Mouse (Mus musculus) kidney, postnatal 0 days (tissue): ENCODE measurements around the gene Pacrg. TPM values are rescaled to one million over a fixed set of nuclear protein-coding genes. Genes with fewer than 3 reads are reported as not detected.

ENCODE experiments used
- ATAC-seq: fragments of 200-750 bp; cut with Nextera tagmentation; replicated peaks from 2 replicates; pipeline ENCODE4 v1.8.0; 2017; ENCODE audit warnings: low read depth, moderate number of reproducible peaks, moderate TSS enrichment, moderate library complexity; ENCODE audit not compliant: low FRiP score
- DNase-seq: peaks from one replicate; pipeline ENCODE4 v3.0.0-alpha.2; 2016; ENCODE audit warnings: low spot score
- H3K27ac ChIP-seq: fragments of 300-500 bp; sonication (generic); 2 replicates; pipeline ENCODE4 v1.5.1; 2014; ENCODE audit warnings: mild to moderate bottlenecking
- H3K27me3 ChIP-seq: fragments of 300-500 bp; sonication (generic); 2 replicates; pipeline ENCODE4 v1.6.1; 2014; ENCODE audit warnings: low read length, mixed read lengths; ENCODE audit not compliant: insufficient read depth
- H3K36me3 ChIP-seq: fragments of 300-500 bp; sonication (generic); 2 replicates; pipeline ENCODE4 v1.6.1; 2014; ENCODE audit warnings: low read length, mixed read lengths; ENCODE audit not compliant: insufficient read depth
- H3K4me1 ChIP-seq: fragments of 300-500 bp; sonication (generic); replicated peaks from 2 replicates; pipeline ENCODE4 v1.6.1; 2014; ENCODE audit warnings: antibody characterized with exemption, low read length, mixed read lengths; ENCODE audit not compliant: insufficient read depth
- H3K4me2 ChIP-seq: fragments of 300-500 bp; sonication (generic); 2 replicates; pipeline ENCODE4 v1.6.1; 2014; ENCODE audit warnings: mild to moderate bottlenecking, low read length, moderate library complexity, mixed read lengths
- H3K4me3 ChIP-seq: fragments of 300-500 bp; sonication (generic); replicated peaks from 2 replicates; pipeline ENCODE4 v1.5.1; 2014; ENCODE audit warnings: low read depth, low read length
- H3K9ac ChIP-seq: fragments of 300-500 bp; sonication (generic); 2 replicates; pipeline ENCODE4 v1.6.1; 2014; ENCODE audit warnings: low read depth, low read length
- H3K9me3 ChIP-seq: fragments of 300-500 bp; sonication (generic); replicated peaks from 2 replicates; pipeline ENCODE4 v1.6.1; 2016; ENCODE audit warnings: low read length, inconsistent platforms, mixed read lengths
- CTCF ChIP-seq: IDR thresholded peaks from 2 replicates; pipeline ENCODE4 v1.5.1; 2016; ENCODE audit warnings: antibody characterized with exemption, low read depth, mild to moderate bottlenecking, moderate library complexity
- WGBS: fragments of 180-500 bp; shearing (Covaris S2); extraction: QIAGEN DNeasy Blood & Tissue Kit; methylation state at CpG from one replicate; pipeline ENCODE4 v1.1.7; 2014; 5-methylcytosine and 5-hydroxymethylcytosine counted together
- polyA plus RNA-seq: library from polyadenylated mRNA; unstranded; fragments of >200 nt; fragmentation: Nextera tagmentation; extraction: Ambion mirVana; gene quantifications from 2 replicates; pipeline ENCODE4 v1.2.1, GENCODE M21; 2015

The Pacrg gene
- polyA plus RNA-seq, 1 experiment from 2014 or later = 3.1 TPM

- no peak for ATAC-seq
- no peak for DNase-seq
- Histone ChIP-seq H3K9ac (no peak overlapping the region), H3K36me3 (no peaks in the 10 kb centered on the region), H3K27me3 (no peaks in the 10 kb centered on the region), H3K9me3 (no peaks in the 10 kb centered on the region), H3K4me3 (no peak overlapping the region), H3K4me1 (no peaks in the 10 kb centered on the region), H3K27ac (no peak overlapping the region), H3K4me2 (no peak overlapping the region)
- 87% methylated on average over 16 of the region's 16 CpGs for WGBS
- TF ChIP-seq CTCF = no peak
These were observed 287.6 kb downstream of the Pacrg start for GRCm38 (mm10) chr17:10552295-10553056.

- no peaks in the 10 kb centered on the region for H3K36me3 ChIP-seq
- TF ChIP-seq CTCF = no peak
- no peak overlapping the region for H3K4me2 ChIP-seq
- H3K27me3 ChIP-seq = no peaks in the 10 kb centered on the region
- H3K9me3 ChIP-seq = no peaks in the 10 kb centered on the region
- no peaks in the 10 kb centered on the region for H3K4me1 ChIP-seq
- 58% methylated on average over 15 of the region's 15 CpGs for WGBS
- H3K4me3 ChIP-seq = no peak overlapping the region
- ATAC-seq (no peak), DNase-seq (peak; percentile 4)
- no peak overlapping the region for H3K9ac ChIP-seq
- H3K27ac ChIP-seq = no peak overlapping the region
These were observed 289.2 kb downstream of the Pacrg start for GRCm38 (mm10) chr17:10550781-10551520.

- DNase-seq = no peak
- H3K36me3 ChIP-seq = no peaks in the 10 kb centered on the region
- WGBS = 86% methylated on average over 3 of the region's 3 CpGs
- H3K27ac ChIP-seq = no peak overlapping the region
- no peak for TF ChIP-seq CTCF
- H3K4me3 ChIP-seq = no peak overlapping the region
- no peak overlapping the region for H3K9ac ChIP-seq
- H3K4me2 ChIP-seq = no peak overlapping the region
- H3K27me3 ChIP-seq = no peaks in the 10 kb centered on the region
- H3K4me1 ChIP-seq = no peaks in the 10 kb centered on the region
- no peak for ATAC-seq
- H3K9me3 ChIP-seq = no peaks in the 10 kb centered on the region
These were observed 290.3 kb downstream of the Pacrg start for GRCm38 (mm10) chr17:10549825-10550224.

- H3K4me3 ChIP-seq = no peak overlapping the region
- H3K4me2 ChIP-seq = no peak overlapping the region
- no peak for ATAC-seq
- H3K36me3 ChIP-seq = no peaks in the 10 kb centered on the region
- no peaks in the 10 kb centered on the region for H3K27me3 ChIP-seq
- no peak for TF ChIP-seq CTCF
- H3K9me3 ChIP-seq = no peaks in the 10 kb centered on the region
- no peak overlapping the region for H3K27ac ChIP-seq
- WGBS = 89% methylated on average over 4 of the region's 4 CpGs
- DNase-seq = no peak
- H3K4me1 ChIP-seq = no peaks in the 10 kb centered on the region
- no peak overlapping the region for H3K9ac ChIP-seq
These were observed 291.1 kb downstream of the Pacrg start for GRCm38 (mm10) chr17:10548969-10549368.

GRCm38 (mm10) chr17:10540772-10541171 lies 299.3 kb downstream of the Pacrg start:
- ATAC-seq (no peak), DNase-seq (no peak)
- no peak for TF ChIP-seq CTCF
- Histone ChIP-seq H3K36me3 (no peaks in the 10 kb centered on the region), H3K9me3 (no peaks in the 10 kb centered on the region), H3K27ac (no peak overlapping the region), H3K4me1 (no peaks in the 10 kb centered on the region), H3K4me3 (no peak overlapping the region), H3K27me3 (no peaks in the 10 kb centered on the region), H3K9ac (no peak overlapping the region), H3K4me2 (no peak overlapping the region)
- 81% methylated on average over 2 of the region's 2 CpGs for WGBS

- no peak overlapping the region for H3K4me3 ChIP-seq
- DNase-seq (no peak), ATAC-seq (no peak)
- H3K9me3 ChIP-seq = no peaks in the 10 kb centered on the region
- WGBS = 61% methylated on average over 8 of the region's 8 CpGs
- TF ChIP-seq CTCF = no peak
- no peak overlapping the region for H3K27ac ChIP-seq
- H3K4me2 ChIP-seq = no peak overlapping the region
- H3K4me1 ChIP-seq = no peaks in the 10 kb centered on the region
- H3K9ac ChIP-seq = no peak overlapping the region
- no peaks in the 10 kb centered on the region for H3K27me3 ChIP-seq
- no peaks in the 10 kb centered on the region for H3K36me3 ChIP-seq
These were observed 305.9 kb downstream of the Pacrg start for GRCm38 (mm10) chr17:10534206-10534605.
